Mouse (Mus musculus): Measurements from ENCODE around the gene Rad17. TPM values are rescaled to one million over a fixed set of nuclear protein-coding genes. Genes with fewer than 3 reads are reported as not detected.
A peak's percentile ranks its signal among the peaks of the same experiment; 100 is the strongest.

Gene Rad17
- polyA plus RNA-seq, 1 experiment from 2014 or later, result 24.3 TPM

- DNase-seq (ENCODE audit: low read depth, low spot score) (no peak), ATAC-seq (no peak)
- in situ Hi-C loops (cut with MboI; ENCODE audit: low pct_unique_long_range_greater_than_20kb), result loop anchor here (5.0 kb wide), 1 partner anchor 121 kb away; the partner anchor contains the start of gene Gtf2h2
- ChIA-PET POLR2A (no interaction called here), CTCF (no interaction called here)
- peak; percentile 60 for TF ChIP-seq CTCF (IDR thresholded peaks at IDR 0.05)
- no peaks in the 10 kb centered on the region for H3K27me3 ChIP-seq
Measured at GRCm38 (mm10) chr13:100612903-100613302, 37.9 kb downstream of the Rad17 start.

GRCm38 (mm10) chr13:100612251-100612650 lies 38.6 kb downstream of the Rad17 start:
- no peak for ATAC-seq
- H3K27me3 ChIP-seq, result no peaks in the 10 kb centered on the region
- no peak for DNase-seq (ENCODE audit: low read depth, low spot score)
- in situ Hi-C loops (cut with MboI; ENCODE audit: low pct_unique_long_range_greater_than_20kb), result loop anchor here (5.0 kb wide), 1 partner anchor 120 kb away; the partner anchor contains the start of gene Gtf2h2
- no peak for TF ChIP-seq CTCF (IDR thresholded peaks at IDR 0.05)
- ChIA-PET POLR2A (no interaction called here), CTCF (no interaction called here)

DNA sequence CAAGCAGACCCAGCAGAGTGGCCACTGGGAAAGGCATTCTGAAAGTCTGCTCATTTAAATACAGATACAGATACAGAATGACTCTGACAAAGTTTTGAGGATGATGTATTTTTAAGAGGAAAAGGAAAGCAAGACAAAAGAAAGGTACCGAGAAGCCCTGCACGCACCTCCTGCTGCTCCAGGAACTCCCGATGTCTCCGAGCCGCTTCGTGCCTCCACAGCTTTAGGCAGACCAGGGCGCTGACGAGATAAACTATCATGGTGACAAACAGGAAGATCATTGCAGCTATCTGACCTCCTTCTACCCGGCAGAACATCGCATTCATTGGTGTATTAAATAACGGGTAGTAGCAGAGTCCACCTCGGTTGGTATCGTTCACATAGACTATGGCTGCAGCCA lies 39.6 kb downstream of the Rad17 start:
- no peak for DNase-seq (ENCODE audit: low read depth, low spot score)
- in situ Hi-C loops (cut with MboI; ENCODE audit: low pct_unique_long_range_greater_than_20kb), result loop anchor here (5.0 kb wide), 1 partner anchor 119 kb away; the partner anchor contains the start of gene Gtf2h2
- ChIA-PET POLR2A (no interaction called here), CTCF (interaction anchor here (1.2 kb wide), 1 partner anchor 13 kb away, joined by 3 read pairs; no protein-coding TSS in a partner anchor)
- no peak for ATAC-seq
- no peaks in the 10 kb centered on the region for H3K27me3 ChIP-seq
- TF ChIP-seq CTCF (IDR thresholded peaks at IDR 0.05), result no peak

GRCm38 (mm10) chr13:100607756-100608155 lies 43.1 kb downstream of the Rad17 start:
- TF ChIP-seq CTCF (IDR thresholded peaks at IDR 0.05), result peak; percentile 57
- ChIA-PET POLR2A (no interaction called here), CTCF (no interaction called here)
- in situ Hi-C loops (cut with MboI; ENCODE audit: low pct_unique_long_range_greater_than_20kb), result no loop called here
- DNase-seq (ENCODE audit: low read depth, low spot score) (no peak), ATAC-seq (no peak)
- no peaks in the 10 kb centered on the region for H3K27me3 ChIP-seq

GRCm38 (mm10) chr13:100605845-100606244 lies 45.0 kb downstream of the Rad17 start:
- ATAC-seq (no peak), DNase-seq (ENCODE audit: low read depth, low spot score) (no peak)
- ChIA-PET CTCF (interaction anchor here (0.9 kb wide), 1 partner anchor 113 kb away, joined by 3 read pairs; the partner anchor contains the start of gene Gtf2h2), POLR2A (no interaction called here)
- in situ Hi-C loops (cut with MboI; ENCODE audit: low pct_unique_long_range_greater_than_20kb), result no loop called here
- TF ChIP-seq CTCF (IDR thresholded peaks at IDR 0.05), result no peak
- H3K27me3 ChIP-seq, result no peaks in the 10 kb centered on the region

DNA sequence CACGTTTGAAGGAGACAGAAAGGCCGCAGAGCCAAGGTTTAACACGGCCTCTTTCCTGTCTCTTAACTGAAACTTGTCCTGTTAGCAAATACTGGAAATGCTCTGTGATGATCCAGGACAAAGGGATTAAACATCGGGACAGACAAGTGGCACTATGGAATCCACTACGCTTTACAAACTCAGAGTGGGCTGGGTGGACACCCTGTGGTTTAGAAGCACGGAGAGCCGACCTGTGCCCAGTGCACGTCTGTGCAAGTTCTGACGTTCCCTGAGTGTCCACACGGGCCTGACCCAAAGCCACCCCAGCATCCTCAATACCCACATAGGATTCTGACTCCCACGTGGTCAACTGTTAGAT lies 47.1 kb downstream of the Rad17 start:
- TF ChIP-seq CTCF (IDR thresholded peaks at IDR 0.05), result no peak
- ChIA-PET CTCF (no interaction called here), POLR2A (no interaction called here)
- in situ Hi-C loops (cut with MboI; ENCODE audit: low pct_unique_long_range_greater_than_20kb), result no loop called here
- ATAC-seq, result no peak
- no peaks in the 10 kb centered on the region for H3K27me3 ChIP-seq
- DNase-seq (ENCODE audit: low read depth, low spot score), result no peak

DNA sequence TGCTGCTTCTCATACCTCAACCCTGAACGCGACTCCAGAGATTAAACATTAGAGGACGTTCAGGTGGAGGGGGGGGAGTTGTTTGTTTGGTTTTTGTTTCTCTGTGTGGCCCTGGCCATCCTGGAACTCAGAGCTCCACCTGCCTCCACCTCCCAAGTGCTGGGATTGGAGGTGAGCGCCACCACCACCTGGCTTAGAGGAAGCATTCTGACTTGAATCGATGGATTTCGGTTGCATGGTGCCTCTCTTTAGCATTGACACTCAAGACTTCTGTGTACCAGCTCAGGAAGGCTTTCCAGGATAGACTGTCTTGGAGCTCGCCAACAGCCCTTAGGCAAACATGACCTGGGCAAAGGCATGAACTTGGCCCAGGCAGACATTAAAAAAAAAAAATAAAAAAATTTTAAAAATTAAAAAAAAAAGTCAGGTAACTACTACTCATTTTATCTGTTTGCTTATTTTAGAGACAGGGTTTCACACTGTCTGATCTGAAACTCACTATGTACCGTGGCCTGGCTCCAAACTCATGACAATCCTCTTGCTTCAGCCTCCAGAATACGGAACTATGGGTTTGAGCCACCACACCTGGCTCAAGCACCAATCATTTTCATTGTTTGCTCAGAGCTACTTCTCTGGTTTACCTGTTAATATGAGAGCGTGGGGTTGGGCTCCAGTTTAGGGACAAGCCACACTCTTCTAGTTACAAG lies 47.7 kb downstream of the Rad17 start:
- CTCF ChIA-PET, result no interaction called here
- in situ Hi-C loops (cut with MboI; ENCODE audit: low pct_unique_long_range_greater_than_20kb), result no loop called here
- no peak for TF ChIP-seq CTCF (IDR thresholded peaks at IDR 0.05)
- no peak for ATAC-seq
- H3K27me3 ChIP-seq, result no peaks in the 10 kb centered on the region
- DNase-seq (ENCODE audit: low read depth, low spot score), result no peak
- POLR2A ChIA-PET, result interaction anchor here (0.5 kb wide), 1 partner anchor 109 kb away, joined by 3 read pairs; no protein-coding TSS in a partner anchor

DNA sequence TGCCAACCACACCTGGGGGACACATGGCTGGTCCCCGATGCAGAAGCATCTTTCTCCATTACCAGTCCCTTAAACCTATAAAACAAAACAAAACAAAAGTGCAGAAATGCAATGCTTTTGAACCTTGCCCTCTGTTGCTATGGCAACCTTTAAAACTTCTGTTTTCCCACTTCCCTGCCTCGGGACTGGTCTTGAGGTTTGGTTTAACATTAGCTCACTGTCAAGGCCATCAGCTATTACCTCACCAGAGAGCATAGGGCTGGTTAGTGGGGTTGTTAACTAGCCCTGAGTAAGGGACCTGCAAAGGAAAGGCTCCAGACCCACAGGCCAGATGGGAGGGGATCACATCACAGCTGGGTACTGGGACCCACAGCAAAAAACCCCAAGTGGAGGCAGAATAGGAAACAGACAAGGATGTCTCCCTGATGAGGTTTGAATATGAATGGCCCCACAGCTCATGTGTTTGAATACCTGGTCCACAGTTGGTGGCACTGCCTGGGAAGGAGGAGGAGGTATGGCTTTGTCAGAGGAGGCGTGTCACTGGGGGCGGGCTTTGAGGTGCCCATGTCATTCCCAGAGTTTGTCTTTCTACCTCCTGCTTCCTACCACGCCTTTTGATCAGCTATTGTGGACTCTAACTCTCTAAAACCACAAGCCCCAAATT lies 48.5 kb downstream of the Rad17 start:
- ATAC-seq, result no peak
- in situ Hi-C loops (cut with MboI; ENCODE audit: low pct_unique_long_range_greater_than_20kb), result no loop called here

GRCm38 (mm10) chr13:100601034-100601433 lies 49.8 kb downstream of the Rad17 start:
- ChIA-PET POLR2A (no interaction called here), CTCF (interaction anchor here (1.8 kb wide), 1 partner anchor 13 kb away, joined by 4 read pairs; no protein-coding TSS in a partner anchor)
- ATAC-seq, result no peak
- TF ChIP-seq CTCF (IDR thresholded peaks at IDR 0.05), result no peak
- no peaks in the 10 kb centered on the region for H3K27me3 ChIP-seq
- in situ Hi-C loops (cut with MboI; ENCODE audit: low pct_unique_long_range_greater_than_20kb), result no loop called here
- DNase-seq (ENCODE audit: low read depth, low spot score), result no peak

More for the DNA sequence above, 48.5 kb downstream of the Rad17 start:
- no peak for TF ChIP-seq CTCF (IDR thresholded peaks at IDR 0.05)
- POLR2A ChIA-PET, result interaction anchor here (0.5 kb wide), 1 partner anchor 108 kb away, joined by 3 read pairs; no protein-coding TSS in a partner anchor
- DNase-seq (ENCODE audit: low read depth, low spot score), result no peak
- CTCF ChIA-PET, result no interaction called here
- H3K27me3 ChIP-seq, result no peaks in the 10 kb centered on the region

- ChIA-PET POLR2A (no interaction called here), CTCF (interaction anchor here (1.8 kb wide), 1 partner anchor 13 kb away, joined by 4 read pairs; no protein-coding TSS in a partner anchor)
- ATAC-seq (no peak), DNase-seq (ENCODE audit: low read depth, low spot score) (no peak)
- in situ Hi-C loops (cut with MboI; ENCODE audit: low pct_unique_long_range_greater_than_20kb), result no loop called here
- TF ChIP-seq CTCF (IDR thresholded peaks at IDR 0.05), result no peak
- no peaks in the 10 kb centered on the region for H3K27me3 ChIP-seq
Measured at GRCm38 (mm10) chr13:100600317-100600716, 50.5 kb downstream of the Rad17 start.

GRCm38 (mm10) chr13:100597284-100597683 lies 53.6 kb downstream of the Rad17 start:
- no peak for TF ChIP-seq CTCF (IDR thresholded peaks at IDR 0.05)
- H3K27me3 ChIP-seq, result no peaks in the 10 kb centered on the region
- ChIA-PET CTCF (no interaction called here), POLR2A (no interaction called here)
- DNase-seq (ENCODE audit: low read depth, low spot score) (no peak), ATAC-seq (no peak)
- in situ Hi-C loops (cut with MboI; ENCODE audit: low pct_unique_long_range_greater_than_20kb), result no loop called here

All from Patski (cell line).